Mouse (Mus musculus): ENCODE data around the gene Kcnj12. TPM values are rescaled to one million over a fixed set of nuclear protein-coding genes. Genes with fewer than 3 reads are reported as not detected.

Gene Kcnj12
- total and polyA plus RNA-seq, 3 experiments: not detected

DNA sequence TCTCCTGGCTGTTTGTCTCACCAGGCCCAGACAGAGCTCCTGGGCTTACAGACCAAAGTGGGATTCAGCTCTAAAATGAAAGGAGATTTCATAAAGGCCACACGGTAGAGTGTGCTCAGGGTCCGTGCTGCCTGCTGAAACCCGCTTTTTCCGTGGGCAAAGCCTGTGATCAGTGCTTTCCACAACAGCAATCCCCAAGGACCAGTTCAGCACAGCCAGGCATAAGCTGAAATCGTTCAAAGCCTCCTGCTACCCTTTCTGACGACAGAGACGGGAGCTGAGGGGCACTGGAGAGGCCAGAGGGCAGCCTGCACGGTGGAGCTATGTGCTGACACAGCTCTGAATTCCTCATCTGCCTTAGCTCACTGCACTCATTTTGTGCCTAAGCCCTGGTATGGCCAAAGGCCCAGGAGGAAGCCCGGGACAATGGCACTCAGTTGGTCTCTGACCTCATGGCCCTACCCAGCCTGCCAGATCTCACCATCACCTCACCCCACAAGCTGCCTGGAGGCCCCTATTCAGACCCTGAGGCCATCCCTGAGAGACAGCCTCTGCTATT is 10.5 kb upstream of the Kcnj12 start:
- H3K36me3 ChIP-seq (ENCODE audit: control insufficient read depth in 1 of 2, insufficient read depth in 2 of 2, low read length in 2 of 2): no peaks in the 10 kb centered on the region
- H3K9ac ChIP-seq (ENCODE audit: control insufficient read depth, low read depth, low read length, poor library complexity, severe bottlenecking): no peak overlapping the region
- TF ChIP-seq MAX (IDR thresholded peaks at IDR 0.05; ENCODE audit: low read length) (no peak), EP300 (IDR thresholded peaks at IDR 0.05; ENCODE audit: low read depth in 1 of 2, low read length in 2 of 2) (no peak), ZMIZ1 (IDR thresholded peaks at IDR 0.05; ENCODE audit: low read depth, low read length) (no peak), NRF1 (IDR thresholded peaks at IDR 0.05; ENCODE audit: insufficient read depth, low read depth, low read length, poor library complexity, severe bottlenecking) (no peak), E2F4 (IDR thresholded peaks at IDR 0.05; ENCODE audit: borderline replicate concordance, low read depth, low read length) (no peak), GATA1 (IDR thresholded peaks at IDR 0.05; ENCODE audit: low read depth, low read length) (no peak), MXI1 (IDR thresholded peaks at IDR 0.05; ENCODE audit: low read depth, low read length) (no peak), TCF12 (IDR thresholded peaks at IDR 0.05; ENCODE audit: low read depth, low read length) (no peak), ZKSCAN1 (IDR thresholded peaks at IDR 0.05; ENCODE audit: low read depth, low read length) (no peak), CHD2 (IDR thresholded peaks at IDR 0.05; ENCODE audit: low read length) (no peak), ZNF384 (IDR thresholded peaks at IDR 0.05; ENCODE audit: low read depth, low read length) (no peak), POLR2A (IDR thresholded peaks at IDR 0.05; ENCODE audit: control insufficient read depth in 1 of 2, insufficient read depth in 1 of 2, low read depth in 1 of 2, low read length in 2 of 2, poor library complexity in 1 of 2) (no peak), KAT2A (conservative IDR thresholded peaks at IDR 0.05; ENCODE audit: low read depth, low read length) (no peak)
- H3K79me2 ChIP-seq (ENCODE audit: control insufficient read depth, insufficient read depth, low read length, poor library complexity): no peaks in the 10 kb centered on the region
- H3K27me3 ChIP-seq (ENCODE audit: control insufficient read depth in 1 of 2, insufficient read depth in 2 of 2, low read length in 2 of 2): peaks cover 5 to 28% of the 10 kb centered on the region in 2 experiments
- no peak for DNase-seq (ENCODE audit: low read depth, low spot score)
- H3K4me3 ChIP-seq (ENCODE audit: control insufficient read depth in 1 of 2, insufficient read depth in 1 of 2, low read depth in 2 of 2, low read length in 2 of 2): no peak overlapping the region
- H3K4me1 ChIP-seq (ENCODE audit: control insufficient read depth in 1 of 2, insufficient read depth in 2 of 2, low read length in 2 of 2): no peaks in the 10 kb centered on the region
- no peaks in the 10 kb centered on the region for H3K9me3 ChIP-seq (replicated peaks; ENCODE audit: insufficient read depth, low read length)
- H3K27ac ChIP-seq (ENCODE audit: control insufficient read depth, low read depth, low read length): no peak overlapping the region

DNA sequence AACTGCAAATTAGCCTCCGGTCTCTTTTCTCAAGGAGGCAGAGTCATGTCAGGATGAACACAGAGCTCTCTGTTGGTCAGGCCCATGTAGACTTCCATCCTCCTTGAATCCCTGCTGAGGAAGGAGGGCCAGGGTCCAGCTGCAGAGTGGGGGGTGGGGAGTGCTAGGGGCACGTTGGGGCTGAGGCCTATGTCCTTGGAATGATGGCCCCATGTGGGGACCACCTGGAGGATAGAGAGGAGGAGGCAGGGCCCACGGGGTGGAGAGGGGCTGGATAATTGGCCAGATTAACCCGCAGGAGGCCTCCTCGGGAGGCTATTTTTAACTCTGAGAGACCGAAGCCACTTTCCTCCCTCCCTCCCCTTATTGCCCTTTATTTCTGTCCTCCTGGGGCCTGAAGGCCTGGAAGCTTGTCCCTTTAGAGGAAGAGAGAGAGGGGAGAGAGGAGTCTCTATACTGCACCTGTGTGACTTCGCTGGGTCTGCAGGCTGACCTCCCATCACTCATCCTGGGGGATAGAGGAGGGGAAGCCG is 5.4 kb upstream of the Kcnj12 start:
- H3K9me3 ChIP-seq (replicated peaks; ENCODE audit: insufficient read depth, low read length): no peaks in the 10 kb centered on the region
- DNase-seq (ENCODE audit: low read depth, low spot score): no peak
- no peaks in the 10 kb centered on the region for H3K36me3 ChIP-seq (ENCODE audit: control insufficient read depth in 1 of 2, insufficient read depth in 2 of 2, low read length in 2 of 2)
- TF ChIP-seq ZC3H11A (IDR thresholded peaks at IDR 0.05; ENCODE audit: low read depth, low read length): no peak
- TF ChIP-seq ZMIZ1 (IDR thresholded peaks at IDR 0.05; ENCODE audit: low read depth, low read length): no peak
- no peak for TF ChIP-seq TBP (IDR thresholded peaks at IDR 0.05; ENCODE audit: low read depth, low read length)
- TF ChIP-seq TAL1 (IDR thresholded peaks at IDR 0.05; ENCODE audit: low read length): no peak
- TF ChIP-seq HCFC1 (IDR thresholded peaks at IDR 0.05; ENCODE audit: low read depth, low read length): no peak
- TF ChIP-seq MYC (IDR thresholded peaks at IDR 0.05; ENCODE audit: low read depth, low read length): no peak
- TF ChIP-seq EP300 (IDR thresholded peaks at IDR 0.05; ENCODE audit: low read depth in 1 of 2, low read length in 2 of 2): no peak
- TF ChIP-seq SIN3A (IDR thresholded peaks at IDR 0.05; ENCODE audit: low read length): no peak
- TF ChIP-seq RCOR1 (IDR thresholded peaks at IDR 0.05; ENCODE audit: low read depth, low read length): no peak
- TF ChIP-seq GATA1 (IDR thresholded peaks at IDR 0.05; ENCODE audit: low read depth, low read length): no peak
- TF ChIP-seq ELF1 (IDR thresholded peaks at IDR 0.05; ENCODE audit: low read depth, low read length): no peak
- no peak for TF ChIP-seq E2F4 (IDR thresholded peaks at IDR 0.05; ENCODE audit: borderline replicate concordance, low read depth, low read length)
- no peak for TF ChIP-seq ETS1 (IDR thresholded peaks at IDR 0.05; ENCODE audit: low read depth, low read length)
- no peak for TF ChIP-seq ZKSCAN1 (IDR thresholded peaks at IDR 0.05; ENCODE audit: low read depth, low read length)
- TF ChIP-seq CTCF (IDR thresholded peaks at IDR 0.05 in 2 of 3, conservative IDR thresholded peaks at IDR 0.05 in 1 of 3; ENCODE audit: control insufficient read depth in 1 of 3, insufficient read depth in 1 of 3, low read depth in 2 of 3, low read length in 3 of 3, poor library complexity in 1 of 3, severe bottlenecking in 1 of 3): no peak
- no peak for TF ChIP-seq USF1 (IDR thresholded peaks at IDR 0.05; ENCODE audit: low read depth, low read length)
- no peak for TF ChIP-seq MXI1 (IDR thresholded peaks at IDR 0.05; ENCODE audit: low read depth, low read length)
- no peak for TF ChIP-seq POLR2AphosphoS2 (IDR thresholded peaks at IDR 0.05; ENCODE audit: low read length)
- H3K4me3 ChIP-seq (ENCODE audit: control insufficient read depth in 1 of 2, insufficient read depth in 1 of 2, low read depth in 2 of 2, low read length in 2 of 2): no peak overlapping the region
- H3K4me1 ChIP-seq (ENCODE audit: control insufficient read depth in 1 of 2, insufficient read depth in 2 of 2, low read length in 2 of 2): no peaks in the 10 kb centered on the region
- peaks cover 9 to 20% of the 10 kb centered on the region in 2 experiments for H3K27me3 ChIP-seq (ENCODE audit: control insufficient read depth in 1 of 2, insufficient read depth in 2 of 2, low read length in 2 of 2)
- H3K79me2 ChIP-seq (ENCODE audit: control insufficient read depth, insufficient read depth, low read length, poor library complexity): no peaks in the 10 kb centered on the region
- H3K27ac ChIP-seq (ENCODE audit: control insufficient read depth, low read depth, low read length): no peak overlapping the region
- H3K9ac ChIP-seq (ENCODE audit: control insufficient read depth, low read depth, low read length, poor library complexity, severe bottlenecking): no peak overlapping the region
